Mouse (Mus musculus) midbrain, embryonic 10.5 days (tissue): Measurements from ENCODE around the gene 9030025P20Rik. TPM values are rescaled to one million over a fixed set of nuclear protein-coding genes. Genes with fewer than 3 reads are reported as not detected.
"Not testable (repeated sequence)": the region's sequence is repeated elsewhere in the genome, so short reads cannot be mapped to it uniquely, and the experiment has no call there.

Experiments used
- DNase-seq: peaks from one replicate; pipeline ENCODE4 v3.0.0-alpha.2; 2017; ENCODE audit warnings: low spot score
- H3K27ac ChIP-seq: fragments of 300-500 bp; sonication (generic); replicated peaks from 2 replicates; pipeline ENCODE4 v1.5.1; 2016; ENCODE audit warnings: mild to moderate bottlenecking
- H3K27me3 ChIP-seq: fragments of 300-500 bp; sonication (generic); 2 replicates; pipeline ENCODE4 v1.6.1; 2016; ENCODE audit warnings: low read depth, mild to moderate bottlenecking; ENCODE audit not compliant: poor library complexity, severe bottlenecking
- H3K36me3 ChIP-seq: fragments of 300-500 bp; sonication (generic); 2 replicates; pipeline ENCODE4 v1.6.1; 2016; ENCODE audit warnings: mild to moderate bottlenecking, moderate library complexity
- H3K4me1 ChIP-seq: fragments of 300-500 bp; sonication (generic); 2 replicates; pipeline ENCODE4 v1.6.1; 2016
- H3K4me3 ChIP-seq: fragments of 300-500 bp; sonication (generic); 2 replicates; pipeline ENCODE4 v1.5.1; 2016; ENCODE audit warnings: mild to moderate bottlenecking, moderate library complexity
- H3K9me3 ChIP-seq: fragments of 300-500 bp; sonication (generic); replicated peaks from 2 replicates; pipeline ENCODE4 v1.6.1; 2016; ENCODE audit warnings: mild to moderate bottlenecking
- WGBS: fragments of 180-500 bp; shearing (Covaris S2); methylation state at CpG from one replicate; pipeline ENCODE4 v1.1.7; 2016; 5-methylcytosine and 5-hydroxymethylcytosine counted together
- polyA plus RNA-seq: library from polyadenylated mRNA; unstranded; fragments of >200 nt; fragmentation: Nextera tagmentation; extraction: Ambion mirVana; gene quantifications from 2 replicates; pipeline ENCODE4 v1.2.1, GENCODE M21; 2016

Gene 9030025P20Rik
- polyA plus RNA-seq, 1 experiment from 2014 or later: 10.9 TPM

DNA sequence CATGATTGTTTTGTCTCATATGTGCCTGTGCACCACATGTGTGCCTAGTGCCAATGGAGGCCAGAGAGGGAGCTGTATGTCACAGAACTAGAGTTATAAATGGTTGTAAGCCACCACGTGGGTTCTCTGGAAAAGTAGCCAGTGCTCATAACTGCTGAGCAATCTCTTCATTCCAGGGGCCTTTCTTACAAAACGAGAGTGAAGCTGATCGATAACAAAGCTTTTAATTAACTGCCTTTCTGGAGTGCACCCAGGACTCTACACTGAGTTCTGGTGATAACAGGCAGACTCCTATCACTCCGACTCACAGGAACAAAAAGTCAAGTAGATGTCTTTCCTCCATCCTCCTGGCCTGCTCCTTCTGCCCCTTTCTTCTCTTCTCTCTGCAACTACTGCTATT is 21.8 kb downstream of the 9030025P20Rik start:
- H3K27me3 ChIP-seq, H3K9me3 ChIP-seq, H3K36me3 ChIP-seq, H3K27ac ChIP-seq, H3K4me3 ChIP-seq, H3K4me1 ChIP-seq, DNase-seq: not testable (repeated sequence)
- no CpG with 5 or more reads among the region's 4 CpGs for WGBS

GRCm38 (mm10) chr17:15009088-15009487 is 30.8 kb downstream of the 9030025P20Rik start:
- H3K4me3 ChIP-seq, H3K4me1 ChIP-seq, H3K27ac ChIP-seq, H3K9me3 ChIP-seq, H3K36me3 ChIP-seq, DNase-seq, H3K27me3 ChIP-seq: not testable (repeated sequence)
- no CpG with 5 or more reads among the region's 3 CpGs for WGBS

DNA sequence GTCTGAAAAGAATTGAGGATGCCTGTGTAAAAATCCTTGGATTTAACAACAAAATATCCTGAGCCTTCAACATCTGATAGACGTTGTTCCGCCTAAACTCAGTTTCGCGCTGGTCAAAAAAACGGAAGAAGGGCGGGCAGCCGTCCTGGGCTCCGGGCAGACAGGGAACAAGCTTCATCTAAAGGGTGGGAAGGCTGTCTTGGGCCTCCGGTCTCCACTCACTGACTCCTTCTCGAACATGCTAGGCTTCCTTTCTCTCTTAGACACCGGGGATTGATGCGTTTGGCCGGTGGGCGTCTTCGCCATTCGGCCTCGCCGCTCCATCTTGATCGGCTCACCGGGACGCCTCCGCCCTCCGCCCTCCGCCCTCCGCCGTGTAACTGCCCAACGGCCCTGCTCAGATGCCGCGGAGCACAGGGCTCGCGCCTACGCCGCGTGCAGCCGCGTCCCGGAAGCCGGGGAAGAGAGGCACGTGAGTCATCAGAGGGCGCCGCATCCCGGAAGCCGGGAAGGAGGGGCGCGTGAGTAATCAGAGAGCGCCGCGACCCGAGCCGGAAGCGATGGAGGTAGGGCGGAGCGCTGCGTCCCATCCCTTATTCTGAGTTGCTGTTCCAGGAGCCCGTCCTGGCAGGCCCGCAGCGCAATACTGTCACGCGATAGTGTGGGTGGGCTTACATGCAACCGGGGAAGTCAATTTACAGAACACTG is 31.6 kb downstream of the 9030025P20Rik start, which contains the start of gene Gm3435:
TSS of gene Gm3435 (plus strand) at position 471 of the 708 bp plus-strand sequence.
- H3K36me3 ChIP-seq, DNase-seq, H3K27me3 ChIP-seq, H3K9me3 ChIP-seq, H3K27ac ChIP-seq, H3K4me1 ChIP-seq, H3K4me3 ChIP-seq: not testable (repeated sequence)
- no CpG with 5 or more reads among the region's 60 CpGs for WGBS

- H3K9me3 ChIP-seq, H3K4me3 ChIP-seq, H3K27me3 ChIP-seq, H3K36me3 ChIP-seq, DNase-seq, H3K4me1 ChIP-seq, H3K27ac ChIP-seq: not testable (repeated sequence)
- WGBS: 83% methylated on average over 3 of the region's 3 CpGs
Observed at GRCm38 (mm10) chr17:15021503-15022220, 43.4 kb downstream of the 9030025P20Rik start.

DNA sequence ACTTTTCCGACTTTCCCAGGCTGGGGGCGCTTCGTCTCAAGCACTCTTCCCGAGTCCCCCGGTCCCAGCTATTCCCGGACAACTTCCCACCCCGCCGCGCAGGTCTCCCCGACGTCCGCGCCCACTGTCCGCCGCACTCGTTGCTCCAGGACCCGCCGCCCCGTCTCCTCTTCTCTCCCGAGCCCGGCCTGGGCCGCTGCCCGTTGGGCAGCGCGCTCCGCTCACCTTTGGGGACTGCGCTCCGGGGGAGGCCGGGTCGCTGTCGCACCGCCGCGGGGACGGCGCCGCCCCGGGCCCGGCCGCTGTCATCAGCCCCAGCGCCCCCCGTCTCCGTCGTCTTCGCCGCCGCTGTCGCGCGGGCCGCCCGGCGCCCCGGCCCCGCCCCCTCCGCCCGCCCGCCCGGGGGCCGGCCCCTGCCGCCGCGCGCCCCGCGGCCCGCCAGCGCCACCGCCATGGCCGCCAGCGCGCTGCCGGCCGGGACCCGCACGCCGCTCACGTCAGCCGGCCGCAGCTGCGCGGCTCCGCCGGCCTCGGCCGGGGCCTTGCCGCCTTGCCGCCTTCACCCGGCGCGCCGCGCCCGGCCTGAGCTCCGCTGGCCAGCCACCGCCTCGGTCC is 45.7 kb downstream of the 9030025P20Rik start:
- not testable (repeated sequence) for H3K9me3 ChIP-seq, H3K36me3 ChIP-seq, H3K27ac ChIP-seq, H3K27me3 ChIP-seq, H3K4me3 ChIP-seq, DNase-seq, H3K4me1 ChIP-seq
- WGBS: no CpG with 5 or more reads among the region's 97 CpGs

DNA sequence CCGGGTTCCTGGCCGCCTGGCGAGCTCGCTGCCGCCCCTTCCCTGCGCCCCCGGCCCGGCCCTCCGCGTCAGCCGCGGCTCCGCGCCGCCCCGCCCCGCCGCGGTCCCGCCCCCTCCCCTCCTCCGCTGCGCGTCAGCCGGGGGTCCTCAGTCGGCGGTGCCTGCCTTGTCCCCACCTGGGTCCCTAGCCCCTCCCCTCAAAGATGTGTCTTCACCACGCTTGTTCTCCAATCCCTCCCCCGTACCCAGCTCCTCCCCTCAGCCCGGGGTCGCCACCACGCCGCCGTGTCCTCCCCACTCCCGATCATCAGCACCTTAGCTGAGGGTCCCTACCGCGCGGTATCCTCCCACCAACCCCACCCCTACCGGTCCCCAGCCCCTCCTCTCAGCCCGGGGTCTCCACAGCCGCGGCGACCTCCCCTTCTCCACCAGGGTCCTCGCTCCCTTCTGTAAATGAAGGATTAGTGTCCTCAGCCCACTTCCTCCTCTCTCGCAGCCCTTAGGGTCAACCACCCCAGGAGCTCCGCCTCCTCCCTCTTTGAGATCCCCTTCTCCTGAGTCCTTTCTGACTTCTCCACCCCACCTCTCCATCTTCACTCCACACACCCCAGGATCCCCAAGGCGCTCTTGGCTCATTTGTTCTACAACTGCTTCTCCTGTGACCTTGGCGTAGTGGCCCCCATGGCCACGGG is 46.4 kb downstream of the 9030025P20Rik start:
- H3K27ac ChIP-seq, H3K36me3 ChIP-seq, H3K4me1 ChIP-seq, H3K4me3 ChIP-seq, H3K9me3 ChIP-seq, DNase-seq, H3K27me3 ChIP-seq: not testable (repeated sequence)
- WGBS: no CpG with 5 or more reads among the region's 48 CpGs

DNA sequence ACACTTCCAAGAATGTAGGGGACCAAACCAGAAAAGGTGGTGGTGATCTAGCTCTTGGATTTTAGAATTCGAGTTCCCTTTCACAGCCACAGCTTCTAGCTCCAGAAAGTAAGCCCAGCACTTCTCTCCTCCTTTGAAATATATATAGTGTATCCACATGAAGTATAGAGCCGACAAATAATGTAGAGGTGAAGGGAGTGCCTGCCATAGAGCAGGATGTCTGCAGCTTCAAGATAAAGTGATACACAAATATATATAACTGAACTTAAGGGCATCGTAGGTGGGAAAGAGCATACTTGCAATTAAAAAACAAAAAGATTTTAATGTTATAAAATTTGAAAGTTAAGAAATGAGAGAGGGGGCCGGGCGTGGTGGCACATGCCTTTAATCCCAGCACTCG is 47.2 kb downstream of the 9030025P20Rik start:
- H3K9me3 ChIP-seq, H3K36me3 ChIP-seq, H3K27me3 ChIP-seq, H3K27ac ChIP-seq, DNase-seq, H3K4me3 ChIP-seq, H3K4me1 ChIP-seq: not testable (repeated sequence)
- WGBS: no CpG with 5 or more reads among the region's 6 CpGs

DNA sequence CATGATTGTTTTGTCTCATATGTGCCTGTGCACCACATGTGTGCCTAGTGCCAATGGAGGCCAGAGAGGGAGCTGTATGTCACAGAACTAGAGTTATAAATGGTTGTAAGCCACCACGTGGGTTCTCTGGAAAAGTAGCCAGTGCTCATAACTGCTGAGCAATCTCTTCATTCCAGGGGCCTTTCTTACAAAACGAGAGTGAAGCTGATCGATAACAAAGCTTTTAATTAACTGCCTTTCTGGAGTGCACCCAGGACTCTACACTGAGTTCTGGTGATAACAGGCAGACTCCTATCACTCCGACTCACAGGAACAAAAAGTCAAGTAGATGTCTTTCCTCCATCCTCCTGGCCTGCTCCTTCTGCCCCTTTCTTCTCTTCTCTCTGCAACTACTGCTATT is 53.1 kb downstream of the 9030025P20Rik start:
- H3K9me3 ChIP-seq, H3K27me3 ChIP-seq, H3K27ac ChIP-seq, H3K4me3 ChIP-seq, H3K4me1 ChIP-seq, DNase-seq, H3K36me3 ChIP-seq: not testable (repeated sequence)
- no CpG with 5 or more reads among the region's 4 CpGs for whole genome bisulfite sequencing

DNA sequence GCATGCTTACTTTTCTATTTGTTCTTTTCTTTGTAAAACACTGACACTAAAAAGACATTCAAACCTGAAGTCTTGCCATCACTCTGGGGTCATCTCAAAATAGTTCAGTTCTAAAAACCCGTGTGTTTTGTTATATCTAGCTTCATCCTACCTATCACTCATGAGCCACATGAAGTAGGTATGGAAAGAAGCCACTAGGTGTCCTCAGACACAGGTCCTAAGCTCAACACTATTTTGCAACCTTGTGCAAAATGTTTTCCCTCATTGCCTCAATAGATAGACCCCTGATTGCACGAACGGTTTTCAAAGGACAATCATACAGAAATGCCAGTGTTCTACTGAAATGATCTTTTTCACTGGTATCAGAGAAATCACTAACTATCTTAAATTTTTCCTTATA is 62.2 kb downstream of the 9030025P20Rik start:
- H3K4me1 ChIP-seq, DNase-seq, H3K4me3 ChIP-seq, H3K27ac ChIP-seq, H3K36me3 ChIP-seq, H3K27me3 ChIP-seq, H3K9me3 ChIP-seq: not testable (repeated sequence)
- WGBS: no CpG with 5 or more reads among the region's 3 CpGs

Other genes starting within 250 kb of the 9030025P20Rik start
- gene Wdr27, start 35.3 kb upstream of the 9030025P20Rik start, polyA plus RNA-seq: 6.0 and 6.3 TPM in 2 replicates
- gene 1600012H06Rik, start 35.3 kb upstream of the 9030025P20Rik start, polyA plus RNA-seq: 29.5 and 33.9 TPM in 2 replicates
- gene Phf10, start 17.2 kb upstream of the 9030025P20Rik start, polyA plus RNA-seq: 22.7 and 27.7 TPM in 2 replicates
- 0.42 and 1.7 TPM in 2 replicates for gene Gm3417, start 322 bp downstream of the 9030025P20Rik start, polyA plus RNA-seq
- gene Gm3435, start 31.7 kb downstream of the 9030025P20Rik start, polyA plus RNA-seq: 9.9 and 11.3 TPM in 2 replicates
- gene Ermard, start 62.7 kb downstream of the 9030025P20Rik start, polyA plus RNA-seq: 97.1 and 104 TPM in 2 replicates
- gene Tcte3, start 63.0 kb downstream of the 9030025P20Rik start, polyA plus RNA-seq: 0.54 TPM in 1 of 2 replicates, not detected in the other
- gene Gm3448, start 63.1 kb downstream of the 9030025P20Rik start, polyA plus RNA-seq: 5.9 and 6.2 TPM in 2 replicates